Mouse (Mus musculus): ENCODE results near the gene Noc3l.

The Noc3l gene

GRCm38 (mm10) chr19:38758056-38758455 is 61.0 kb downstream of the Noc3l start:
- DNase-seq = no peak

GRCm38 (mm10) chr19:38757161-38757560 is 61.9 kb downstream of the Noc3l start:
- DNase-seq = no peak

GRCm38 (mm10) chr19:38750192-38750591 is 68.8 kb downstream of the Noc3l start:
- no peak for DNase-seq

- DNase-seq = no peak
Measured at GRCm38 (mm10) chr19:38746492-38747014, 72.5 kb downstream of the Noc3l start.

- DNase-seq = no peak
Measured at GRCm38 (mm10) chr19:38745810-38746491, 73.1 kb downstream of the Noc3l start.

GRCm38 (mm10) chr19:38744546-38744945 is 74.5 kb downstream of the Noc3l start:
- no peak for DNase-seq
